Mouse (Mus musculus) erythroblast, embryonic 14.5 days (primary cell): ENCODE measurements around the gene 1600014C23Rik.

Experiments
- GATA1 ChIP-seq: IDR thresholded peaks from 2 replicates; pipeline ENCODE4 v1.6.1; 2012; ENCODE audit warnings: low read length, inconsistent platforms, mixed read lengths
- TAL1 ChIP-seq: IDR thresholded peaks from 3 replicates; pipeline ENCODE4 v1.6.1; 2012; ENCODE audit warnings: low read length, inconsistent platforms, mixed read lengths

- no peak for TF ChIP-seq GATA1
- no peak for TF ChIP-seq TAL1
These were observed 22.7 kb upstream of the 1600014C23Rik start for GRCm38 (mm10) chr17:45756391-45756790.
